Mouse (Mus musculus) c-Kit-positive CD71-negative TER-119-negative erythroid progenitor cells, embryonic 14.5 days (primary cell): ENCODE measurements around the gene Zfp661.

Experiments
- DNase-seq: peaks from one replicate; pipeline ENCODE4 v3.0.0-alpha.2; 2013; ENCODE audit warnings: low read depth

The Zfp661 gene

DNA sequence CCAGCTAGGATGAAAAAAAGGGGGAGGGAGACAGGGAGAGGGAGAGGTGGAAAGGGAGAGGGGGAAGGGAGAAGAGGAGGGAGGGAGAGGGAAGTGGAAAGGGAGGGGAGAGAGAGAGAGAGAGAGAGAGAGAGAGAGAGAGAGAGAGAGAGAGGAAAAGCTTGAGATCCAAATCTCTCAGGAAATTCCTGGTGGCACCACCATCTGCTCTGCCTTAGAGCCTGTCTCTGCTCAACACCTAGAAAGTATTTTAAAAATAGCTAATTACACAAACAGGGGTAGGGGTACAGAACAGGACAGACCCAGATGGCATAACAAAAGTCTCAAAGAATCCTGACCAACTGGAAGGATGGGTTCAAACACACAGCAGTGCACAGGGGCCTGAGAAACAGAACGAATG lies 36.4 kb downstream of the Zfp661 start:
- no peak for DNase-seq

DNA sequence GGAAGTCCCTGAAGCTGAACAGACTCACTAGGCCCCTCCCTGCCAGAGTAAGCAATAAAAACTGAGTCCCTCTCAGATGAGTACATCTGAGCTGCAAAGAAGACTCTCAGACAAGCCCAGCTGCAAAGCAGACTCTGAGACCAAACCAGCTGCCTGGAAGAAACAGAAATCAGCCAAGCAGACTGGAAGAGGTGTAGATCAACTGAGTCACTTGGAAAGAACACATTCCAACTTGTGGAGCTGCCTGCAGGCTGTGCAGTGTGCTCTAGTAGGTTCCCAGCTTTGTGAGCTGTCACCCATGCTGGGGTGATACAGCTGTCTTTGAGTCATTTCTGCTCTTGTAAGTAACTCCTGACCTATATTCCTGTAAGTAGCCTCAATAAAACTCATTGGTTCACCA lies 37.2 kb downstream of the Zfp661 start:
- DNase-seq: no peak

DNA sequence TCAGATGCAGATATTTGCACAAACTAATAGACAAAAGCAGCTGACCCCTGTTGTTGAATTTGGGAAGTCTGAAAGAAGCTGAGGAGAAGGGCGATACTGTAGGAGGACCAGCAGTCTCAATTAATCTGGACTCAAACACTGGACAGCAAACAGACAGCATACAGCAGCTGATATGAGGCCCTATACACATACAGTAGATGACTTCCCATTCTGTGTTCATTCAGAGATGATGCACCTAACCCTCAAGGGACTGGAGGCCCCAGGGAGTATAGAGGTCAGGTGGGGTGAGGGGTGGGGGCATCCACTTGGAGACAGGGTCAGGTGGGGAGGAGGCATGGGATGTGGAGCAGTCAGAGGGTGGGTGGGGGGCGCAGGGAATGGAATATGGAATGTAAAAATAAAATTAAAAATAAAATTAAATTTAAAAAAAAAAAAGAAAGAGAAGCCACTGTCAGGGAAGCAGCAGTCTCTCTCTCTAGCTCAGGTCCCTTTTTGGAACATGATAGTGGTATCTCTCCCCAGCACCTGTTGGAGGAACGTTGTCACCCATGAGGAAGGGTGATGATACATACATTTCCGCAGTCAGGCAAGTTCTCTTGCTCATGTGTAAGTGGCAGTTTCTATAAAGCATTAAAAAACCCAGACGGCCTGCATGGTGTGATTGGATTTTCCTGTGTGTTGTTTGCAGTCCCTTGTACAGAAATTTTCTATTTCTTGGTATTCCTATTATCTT lies 38.4 kb downstream of the Zfp661 start:
- no peak for DNase-seq

DNA sequence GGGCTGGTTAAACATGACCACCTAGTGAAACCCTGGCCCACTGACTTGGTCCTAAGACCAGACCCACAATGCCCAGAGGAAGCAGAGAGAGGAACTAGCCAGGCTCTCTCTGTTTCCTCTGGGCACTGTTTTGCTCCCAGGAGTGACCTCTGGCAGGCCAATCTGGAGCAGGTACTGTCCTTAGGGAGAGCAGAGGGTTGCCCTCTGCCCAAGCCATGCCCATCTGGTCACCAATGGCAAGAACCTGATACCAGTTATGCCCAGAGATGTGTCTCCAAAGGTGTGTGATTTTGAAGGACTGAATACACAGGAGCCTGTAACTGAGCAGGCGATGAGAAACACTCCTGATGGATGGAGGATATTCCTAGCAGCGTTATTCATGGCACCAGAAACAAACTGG lies 45.2 kb downstream of the Zfp661 start:
- DNase-seq: no peak

DNA sequence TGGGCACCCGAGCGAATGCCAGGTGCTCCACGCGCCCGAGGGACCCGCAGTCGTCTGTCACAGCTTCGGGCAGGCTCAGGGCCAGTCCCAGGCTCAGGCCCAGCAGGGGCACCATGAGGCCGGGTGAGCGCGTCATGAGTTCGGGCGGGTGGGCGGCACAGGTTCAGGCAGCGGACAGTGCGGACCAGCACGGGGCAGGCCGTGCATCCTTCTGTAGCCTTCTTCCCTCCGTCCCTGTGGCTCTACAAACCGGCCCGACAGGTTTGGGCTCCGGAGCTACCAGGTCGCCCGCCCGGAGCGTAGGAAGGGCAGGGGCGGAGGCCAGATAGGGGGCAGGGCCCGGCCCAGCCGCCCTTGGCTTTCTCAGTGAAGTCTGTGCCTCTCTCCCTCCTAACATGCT lies 45.7 kb downstream of the Zfp661 start, which contains the start of gene Prom2:
TSS of gene Prom2 (minus strand) at position 283 of the 400 bp plus-strand sequence.
- no peak for DNase-seq

DNA sequence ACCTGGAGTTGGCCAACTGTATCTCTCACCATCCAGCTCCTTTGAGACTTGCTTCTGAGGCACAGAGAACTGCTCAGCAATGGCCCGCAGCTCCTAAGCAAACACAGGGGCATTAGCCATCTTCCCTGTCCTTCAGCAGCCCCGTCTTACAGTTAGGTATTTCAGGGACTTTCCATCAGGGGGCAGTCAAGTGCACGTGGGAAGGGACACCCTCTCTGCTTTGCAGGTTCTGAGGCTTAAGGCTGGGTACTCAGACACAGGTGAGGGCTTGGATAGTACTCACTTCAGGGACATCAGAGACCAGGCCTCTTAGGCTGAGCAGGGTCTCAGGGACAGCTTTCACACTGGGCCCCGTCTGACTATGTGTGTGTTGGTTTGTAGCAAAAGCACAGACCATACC lies 47.4 kb downstream of the Zfp661 start:
- DNase-seq: peak; percentile 14

DNA sequence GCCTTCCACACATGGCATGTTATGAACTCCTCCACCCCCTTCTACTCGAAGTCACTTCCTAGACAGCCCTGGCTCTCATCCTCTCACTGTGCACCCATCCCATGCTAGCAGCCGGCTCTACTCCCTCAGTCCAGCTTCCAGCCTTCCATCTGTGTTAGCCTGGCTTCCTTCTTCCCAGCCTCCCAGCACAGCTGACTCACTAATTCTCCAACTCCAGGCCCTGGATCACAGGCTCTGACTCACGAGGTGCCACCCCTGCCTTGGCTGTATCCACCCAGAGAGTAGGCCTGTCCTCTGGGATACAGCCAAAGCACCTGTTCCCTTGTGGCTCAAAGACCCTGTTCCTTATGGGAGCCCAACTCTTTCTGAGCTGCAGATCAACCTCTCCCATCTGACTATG lies 49.3 kb downstream of the Zfp661 start:
- DNase-seq: no peak

DNA sequence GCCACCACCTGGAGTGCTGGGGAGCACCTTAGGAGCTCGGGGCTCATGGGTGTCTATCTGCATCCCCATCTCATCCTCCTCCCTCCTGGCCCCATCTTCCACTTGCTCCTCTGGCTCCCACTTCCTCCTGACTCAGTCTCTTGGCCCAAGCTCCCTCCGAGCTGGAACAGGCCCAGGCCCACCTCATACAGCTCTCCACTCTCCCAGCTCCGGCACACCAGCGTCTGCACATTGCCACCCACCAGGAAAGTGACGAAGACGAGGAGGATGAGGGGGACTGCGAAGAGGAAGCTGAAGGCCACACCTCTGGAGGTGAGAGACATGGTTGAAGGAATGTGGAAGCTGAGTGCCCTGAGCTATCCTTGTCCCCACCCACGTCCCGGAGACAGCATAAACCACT lies 51.5 kb downstream of the Zfp661 start:
- no peak for DNase-seq

DNA sequence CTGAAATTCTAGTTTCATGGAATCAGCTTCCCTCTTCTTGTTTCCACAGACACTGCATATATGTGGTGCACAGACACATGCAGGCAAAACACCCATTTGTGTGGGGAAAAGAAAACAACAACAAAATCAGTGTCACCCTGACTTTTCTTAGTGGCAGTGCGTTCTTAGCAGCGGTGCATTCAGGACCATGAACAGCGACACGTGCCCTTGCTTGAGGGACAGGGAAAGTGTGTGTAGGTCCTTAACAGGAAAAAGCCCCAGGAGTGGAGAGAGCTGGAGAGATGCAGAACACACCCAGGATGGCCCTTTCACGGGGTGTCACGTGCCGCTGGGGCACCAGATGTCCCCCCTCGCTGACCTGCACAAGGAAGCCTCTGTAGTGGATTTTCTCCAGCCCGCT lies 54.5 kb downstream of the Zfp661 start:
- peak; percentile 43 for DNase-seq

DNA sequence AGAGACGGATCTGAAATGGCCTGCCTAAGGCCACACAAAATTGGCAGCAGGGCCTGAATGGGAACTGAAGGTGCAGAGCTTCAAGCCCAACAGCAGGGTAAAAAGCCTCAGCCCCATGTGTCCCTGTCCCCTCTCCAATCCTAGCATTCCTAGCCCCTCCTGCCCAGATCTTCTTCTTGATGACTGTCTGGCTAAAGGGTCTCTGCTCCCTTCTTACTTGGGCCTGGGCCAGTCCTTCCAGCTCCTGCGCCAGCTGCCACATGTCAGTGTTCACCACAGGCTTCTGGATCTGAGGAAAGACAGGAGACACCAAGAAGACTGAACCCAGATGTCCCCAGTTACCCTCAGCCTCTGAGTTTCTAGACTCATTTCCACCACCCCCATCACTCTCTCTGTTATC lies 55.3 kb downstream of the Zfp661 start:
- no peak for DNase-seq

DNA sequence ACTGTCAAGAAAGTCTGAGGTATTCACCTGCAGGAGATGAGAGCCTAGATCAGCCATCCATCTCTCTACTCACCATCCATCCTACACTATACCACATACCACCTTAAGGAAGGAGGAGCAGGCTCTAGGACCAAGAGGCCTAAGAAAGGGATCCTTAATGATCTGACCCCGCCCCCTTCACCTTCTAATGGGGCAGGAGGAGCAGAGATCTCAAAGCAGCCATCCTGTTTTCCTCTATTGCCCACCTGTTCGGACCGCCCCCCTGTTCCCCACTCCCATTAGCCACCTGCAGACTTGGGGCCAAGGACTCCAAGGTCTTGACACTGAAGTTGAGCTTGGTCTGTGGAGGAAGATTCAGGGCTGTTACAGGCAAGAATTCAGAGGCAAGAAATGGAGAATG lies 56.5 kb downstream of the Zfp661 start:
- DNase-seq: no peak

DNA sequence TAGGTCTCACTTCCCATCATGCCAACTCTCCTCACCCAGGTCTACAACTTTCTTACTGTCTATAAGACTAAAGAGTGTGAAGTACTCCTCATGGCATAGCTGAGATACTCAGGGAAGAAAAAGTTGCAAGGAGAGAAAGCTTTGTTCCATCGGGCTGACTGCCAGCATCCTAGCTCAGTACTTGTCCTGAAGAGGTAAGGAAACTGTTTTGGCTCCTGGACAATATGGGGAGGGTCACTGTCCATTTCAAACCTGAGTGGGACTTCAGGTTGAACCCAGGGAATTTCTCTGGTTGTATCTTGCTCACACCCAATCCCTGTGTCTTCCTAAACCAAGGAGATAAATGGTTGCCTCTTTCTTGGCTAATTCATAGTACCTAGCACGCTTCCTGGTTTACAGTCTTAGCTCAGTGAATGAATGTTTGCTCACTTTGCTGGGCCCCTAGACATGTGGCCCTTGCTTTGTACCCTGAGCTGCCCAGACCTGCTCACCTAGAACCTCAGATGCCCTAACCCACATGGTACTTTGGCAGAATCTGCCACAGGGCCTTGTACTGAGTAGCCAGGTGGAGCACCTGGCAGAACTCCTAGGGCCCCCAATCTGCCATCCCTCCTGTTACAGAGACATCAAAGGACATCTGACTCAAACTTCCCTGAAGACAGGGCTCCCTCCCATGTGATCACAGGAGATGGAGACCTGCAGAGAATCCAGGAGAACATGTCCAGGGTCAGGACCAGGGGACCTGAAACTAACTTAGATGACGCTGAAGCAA lies 61.7 kb downstream of the Zfp661 start:
- DNase-seq: no peak
